Mouse (Mus musculus): ENCODE measurements around the gene Mphosph6. TPM values are rescaled to one million over a fixed set of nuclear protein-coding genes. Genes with fewer than 3 reads are reported as not detected.

Mphosph6 gene
- polyA plus RNA-seq, 1 experiment from 2014 or later = 32.0 TPM

- Histone ChIP-seq H3K27ac (replicated peaks) (no peak overlapping the region), H3K36me3 (no peaks in the 10 kb centered on the region), H3K9me3 (no peaks in the 10 kb centered on the region), H3K4me3 (no peak overlapping the region), H3K27me3 (no peaks in the 10 kb centered on the region), H3K4me2 (no peak overlapping the region), H3K9ac (no peak overlapping the region), H3K4me1 (replicated peaks) (no peaks in the 10 kb centered on the region)
- ATAC-seq (ENCODE audit: low FRiP score, low read depth) = no peak
- 81% methylated on average over 5 of the region's 5 CpGs for WGBS
Measured at GRCm38 (mm10) chr8:117765947-117766346, 35.8 kb downstream of the Mphosph6 start.

DNA sequence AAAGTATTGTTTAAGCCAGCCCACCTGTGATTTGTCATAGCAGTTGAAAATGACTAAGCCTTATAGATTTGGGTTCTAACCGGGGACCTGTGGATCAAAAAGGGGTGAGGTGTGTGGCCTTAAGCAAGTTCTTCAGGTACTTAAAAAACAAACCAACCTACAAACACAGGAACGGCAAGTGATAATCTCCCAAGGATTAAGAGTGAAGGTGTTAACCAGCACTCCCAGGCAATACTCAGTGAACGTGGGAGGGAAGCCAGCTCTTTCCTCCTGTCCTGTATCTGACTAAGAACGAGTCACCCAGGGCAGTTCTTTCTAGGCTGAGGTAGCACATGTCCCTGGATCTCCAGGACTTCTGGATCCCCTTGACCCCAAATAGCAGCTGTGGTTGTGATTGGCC is 37.1 kb downstream of the Mphosph6 start:
- H3K4me1 ChIP-seq (replicated peaks) = no peaks in the 10 kb centered on the region
- no peak for ATAC-seq (ENCODE audit: low FRiP score, low read depth)
- 88% methylated on average over 4 of the region's 4 CpGs for WGBS

GRCm38 (mm10) chr8:117762776-117763175 is 39.0 kb downstream of the Mphosph6 start:
- Histone ChIP-seq H3K4me1 (replicated peaks) (no peaks in the 10 kb centered on the region), H3K4me2 (no peak overlapping the region), H3K36me3 (no peaks in the 10 kb centered on the region), H3K4me3 (no peak overlapping the region), H3K27ac (replicated peaks) (no peak overlapping the region), H3K27me3 (no peaks in the 10 kb centered on the region), H3K9ac (no peak overlapping the region), H3K9me3 (no peaks in the 10 kb centered on the region)
- no peak for ATAC-seq (ENCODE audit: low FRiP score, low read depth)
- WGBS = 85% methylated on average over 6 of the region's 6 CpGs

More for the DNA sequence above, 37.1 kb downstream of the Mphosph6 start:
- Histone ChIP-seq H3K27me3 (no peaks in the 10 kb centered on the region), H3K9me3 (no peaks in the 10 kb centered on the region), H3K27ac (replicated peaks) (no peak overlapping the region), H3K36me3 (no peaks in the 10 kb centered on the region), H3K9ac (no peak overlapping the region), H3K4me3 (no peak overlapping the region), H3K4me2 (no peak overlapping the region)

DNA sequence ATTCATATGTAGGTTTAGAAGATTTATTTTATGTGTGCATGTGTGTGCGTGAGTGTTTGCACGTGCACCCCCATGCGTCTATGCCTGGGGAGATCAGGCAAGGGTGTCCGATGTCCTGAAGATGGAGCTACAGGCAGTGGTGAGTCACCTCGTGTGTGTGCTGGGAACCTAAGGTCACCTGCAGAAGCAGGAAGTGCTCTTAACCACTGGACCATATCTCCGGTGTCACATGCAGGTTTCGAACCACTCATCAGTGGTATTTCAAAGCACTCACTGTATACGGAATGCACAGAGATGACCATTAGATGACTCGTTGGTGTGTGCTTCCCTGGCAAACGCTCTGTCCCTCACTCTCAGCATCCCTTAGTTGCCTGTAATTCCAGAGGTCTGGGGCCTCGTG is 43.8 kb downstream of the Mphosph6 start:
- no peaks in the 10 kb centered on the region for H3K9me3 ChIP-seq
- H3K4me3 ChIP-seq = no peak overlapping the region
- no peaks in the 10 kb centered on the region for H3K27me3 ChIP-seq
- no peak overlapping the region for H3K9ac ChIP-seq
- 87% methylated on average over 11 of the region's 11 CpGs for WGBS
- no peak overlapping the region for H3K4me2 ChIP-seq
- no peaks in the 10 kb centered on the region for H3K36me3 ChIP-seq
- no peaks in the 10 kb centered on the region for H3K4me1 ChIP-seq (replicated peaks)
- ATAC-seq (ENCODE audit: low FRiP score, low read depth) = no peak
- no peak overlapping the region for H3K27ac ChIP-seq (replicated peaks)

GRCm38 (mm10) chr8:117749436-117749835 is 52.3 kb downstream of the Mphosph6 start:
- H3K27me3 ChIP-seq = no peaks in the 10 kb centered on the region
- no peak for ATAC-seq (ENCODE audit: low FRiP score, low read depth)
- 56% methylated on average over 2 of the region's 2 CpGs for WGBS
- no peak overlapping the region for H3K4me2 ChIP-seq
- H3K9me3 ChIP-seq = no peaks in the 10 kb centered on the region
- no peak overlapping the region for H3K4me3 ChIP-seq
- H3K36me3 ChIP-seq = no peaks in the 10 kb centered on the region
- no peaks in the 10 kb centered on the region for H3K4me1 ChIP-seq (replicated peaks)
- no peak overlapping the region for H3K9ac ChIP-seq
- no peak overlapping the region for H3K27ac ChIP-seq (replicated peaks)

- no peak overlapping the region for H3K9ac ChIP-seq
- H3K27ac ChIP-seq (replicated peaks) = no peak overlapping the region
- no peaks in the 10 kb centered on the region for H3K4me1 ChIP-seq (replicated peaks)
- no peaks in the 10 kb centered on the region for H3K27me3 ChIP-seq
- no peak overlapping the region for H3K4me3 ChIP-seq
- ATAC-seq (ENCODE audit: low FRiP score, low read depth) = no peak
- H3K9me3 ChIP-seq = no peaks in the 10 kb centered on the region
- H3K36me3 ChIP-seq = no peaks in the 10 kb centered on the region
- WGBS = 74% methylated on average over 8 of the region's 9 CpGs
- H3K4me2 ChIP-seq = no peak overlapping the region
Measured at GRCm38 (mm10) chr8:117747886-117748730, 53.6 kb downstream of the Mphosph6 start.

DNA sequence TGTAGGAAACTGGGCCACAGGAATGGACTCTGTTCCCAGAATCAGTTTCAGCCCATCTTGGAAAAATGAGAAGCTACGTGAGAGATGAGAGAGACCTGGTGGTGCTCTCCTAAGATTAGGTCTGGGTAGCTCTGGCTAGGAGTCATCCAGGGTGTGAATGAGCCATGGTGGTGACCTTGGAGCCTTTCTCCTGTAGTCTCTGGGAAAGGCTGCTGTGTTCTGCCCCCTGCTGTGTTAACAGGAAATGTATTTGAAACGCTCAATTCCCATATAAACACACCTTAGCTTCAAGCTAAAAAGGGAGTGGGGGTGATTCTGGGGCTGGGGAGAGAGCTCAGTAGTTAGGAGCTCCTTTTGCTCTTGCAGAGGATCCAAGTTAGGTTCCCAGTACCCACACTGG is 54.3 kb downstream of the Mphosph6 start:
- no peak overlapping the region for H3K4me3 ChIP-seq
- H3K27me3 ChIP-seq = no peaks in the 10 kb centered on the region
- no peak overlapping the region for H3K4me2 ChIP-seq
- no peaks in the 10 kb centered on the region for H3K36me3 ChIP-seq
- no peak overlapping the region for H3K27ac ChIP-seq (replicated peaks)
- no peak overlapping the region for H3K9ac ChIP-seq
- no peaks in the 10 kb centered on the region for H3K9me3 ChIP-seq
- no peaks in the 10 kb centered on the region for H3K4me1 ChIP-seq (replicated peaks)
- WGBS = 57% methylated on average over 2 of the region's 2 CpGs
- ATAC-seq (ENCODE audit: low FRiP score, low read depth) = no peak

DNA sequence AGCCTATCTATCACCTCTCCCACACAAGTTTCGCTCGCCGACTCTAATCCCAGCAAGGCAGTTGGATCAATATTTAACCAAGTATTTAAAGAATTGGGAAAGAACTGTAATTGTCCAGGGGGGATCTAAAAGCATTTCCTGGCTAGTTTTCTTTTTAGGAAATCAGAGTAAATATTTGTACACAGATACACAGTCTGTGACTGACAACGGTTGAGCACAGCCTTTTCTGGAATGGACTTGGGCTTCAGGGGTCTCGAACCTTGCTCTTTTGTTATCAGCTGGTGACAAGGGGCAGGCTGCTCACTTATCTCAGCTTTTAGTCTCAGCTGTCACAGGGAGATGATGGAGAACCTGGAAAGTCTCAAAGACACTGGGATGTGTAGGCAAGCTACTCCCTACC is 55.1 kb downstream of the Mphosph6 start:
- ATAC-seq (ENCODE audit: low FRiP score, low read depth) = no peak
- no peaks in the 10 kb centered on the region for H3K9me3 ChIP-seq
- no peak overlapping the region for H3K4me3 ChIP-seq
- H3K4me1 ChIP-seq (replicated peaks) = no peaks in the 10 kb centered on the region
- H3K27me3 ChIP-seq = no peaks in the 10 kb centered on the region
- no peak overlapping the region for H3K4me2 ChIP-seq
- H3K27ac ChIP-seq (replicated peaks) = no peak overlapping the region
- no peak overlapping the region for H3K9ac ChIP-seq
- WGBS = 93% methylated on average over 5 of the region's 5 CpGs
- no peaks in the 10 kb centered on the region for H3K36me3 ChIP-seq

DNA sequence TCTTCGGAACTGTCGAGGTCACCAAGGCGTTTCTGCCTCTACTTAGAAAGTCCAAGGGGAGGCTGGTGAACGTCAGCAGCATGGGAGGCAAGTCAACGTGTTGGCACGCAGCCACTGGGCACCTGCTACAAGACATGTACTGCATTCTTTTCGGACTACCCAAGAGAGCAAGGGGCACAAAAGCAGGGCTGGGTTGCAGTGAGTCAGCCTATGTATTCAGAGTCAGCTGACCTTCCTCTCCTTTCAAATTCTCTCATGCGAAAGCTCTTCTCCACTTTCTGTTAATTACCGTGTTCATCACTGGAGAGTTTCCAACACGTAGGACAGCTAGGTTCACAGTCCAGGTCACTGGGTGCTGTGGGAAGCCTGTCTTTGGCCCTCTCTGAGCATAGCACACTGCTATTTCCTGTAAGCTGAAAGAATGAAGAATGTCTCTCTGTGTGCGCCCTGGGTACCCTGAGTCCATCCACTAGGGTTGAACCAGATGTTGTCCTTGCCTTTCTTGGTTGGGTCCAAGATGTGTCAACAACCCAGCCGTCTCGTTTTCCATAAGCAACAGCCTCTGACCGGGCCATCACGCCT is 59.2 kb downstream of the Mphosph6 start:
- H3K4me1 ChIP-seq (replicated peaks) = no peaks in the 10 kb centered on the region
- no peaks in the 10 kb centered on the region for H3K27me3 ChIP-seq
- 60% methylated on average over 15 of the region's 15 CpGs for WGBS
- H3K9me3 ChIP-seq = no peaks in the 10 kb centered on the region
- no peak for ATAC-seq (ENCODE audit: low FRiP score, low read depth)
- no peaks in the 10 kb centered on the region for H3K36me3 ChIP-seq
- H3K9ac ChIP-seq = no peak overlapping the region
- no peak overlapping the region for H3K4me2 ChIP-seq
- no peak overlapping the region for H3K27ac ChIP-seq (replicated peaks)
- no peak overlapping the region for H3K4me3 ChIP-seq

Other genes starting within 250 kb of the Mphosph6 start
- gene Sdr42e1, start 128.3 kb downstream of the Mphosph6 start, polyA plus RNA-seq (2015; fragmentation: Nextera tagmentation; extraction: Ambion mirVana) = 1.6 and 2.1 TPM in 2 replicates
- 0.24 and 0.26 TPM in 2 replicates for gene Hsd17b2, start 100.0 kb downstream of the Mphosph6 start, polyA plus RNA-seq (2015; fragmentation: Nextera tagmentation; extraction: Ambion mirVana)

Measured in hindbrain, embryonic 15.5 days (tissue).